Mouse (Mus musculus): ENCODE results near the gene Cckbr.

The Cckbr gene

DNA sequence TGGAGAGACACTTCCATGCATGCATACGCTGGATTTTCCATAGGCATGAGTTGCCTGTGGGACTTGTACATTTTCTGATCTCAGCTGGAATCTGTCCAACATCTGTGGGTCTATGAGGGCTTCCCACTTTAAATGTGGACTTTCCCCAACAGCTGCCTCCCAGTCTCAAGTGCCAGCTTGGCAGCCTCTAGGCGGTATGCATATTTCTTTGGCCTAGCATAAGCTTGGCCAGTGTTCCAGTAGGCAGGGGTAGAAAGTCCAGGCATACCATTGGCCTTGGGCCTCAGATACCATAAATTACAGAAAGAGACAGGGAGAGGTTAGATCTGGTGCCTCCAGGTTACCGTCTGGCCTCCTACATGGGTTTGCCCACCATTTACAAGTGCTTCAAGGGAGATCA, 72.3 kb downstream of the Cckbr start:
- no peak for DNase-seq (ENCODE audit: low spot score)

DNA sequence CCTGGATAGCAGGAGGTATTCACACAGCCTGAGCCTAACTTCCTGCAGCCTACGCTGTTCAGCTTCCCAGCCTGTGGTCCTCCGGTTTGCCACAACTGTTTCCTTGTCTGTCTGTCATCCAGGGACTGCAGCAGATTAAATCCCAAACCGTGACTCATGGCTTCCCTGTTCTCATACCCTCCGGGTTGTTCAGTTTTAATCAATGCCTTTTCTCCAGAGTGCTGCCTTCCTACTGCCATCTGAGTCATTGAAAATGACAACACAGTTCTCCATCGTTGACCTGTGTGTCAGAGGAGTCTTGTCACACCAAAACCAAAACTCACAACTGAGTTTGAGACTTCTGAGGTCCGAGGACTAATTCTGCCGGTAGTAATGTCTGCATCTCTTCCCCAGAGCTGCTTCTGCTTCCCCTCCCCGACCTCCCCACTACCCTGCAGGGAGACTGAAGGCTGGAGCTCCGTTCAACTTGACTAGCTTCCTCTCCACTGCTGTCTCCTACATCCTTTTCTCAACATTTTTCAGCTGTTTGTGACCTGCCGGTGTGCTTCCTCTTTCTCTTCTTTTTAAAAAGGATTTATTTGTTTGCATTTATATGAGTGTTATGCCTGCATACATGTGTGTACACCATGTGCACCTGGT, 73.4 kb downstream of the Cckbr start:
- no peak for DNase-seq (ENCODE audit: low spot score)

DNA sequence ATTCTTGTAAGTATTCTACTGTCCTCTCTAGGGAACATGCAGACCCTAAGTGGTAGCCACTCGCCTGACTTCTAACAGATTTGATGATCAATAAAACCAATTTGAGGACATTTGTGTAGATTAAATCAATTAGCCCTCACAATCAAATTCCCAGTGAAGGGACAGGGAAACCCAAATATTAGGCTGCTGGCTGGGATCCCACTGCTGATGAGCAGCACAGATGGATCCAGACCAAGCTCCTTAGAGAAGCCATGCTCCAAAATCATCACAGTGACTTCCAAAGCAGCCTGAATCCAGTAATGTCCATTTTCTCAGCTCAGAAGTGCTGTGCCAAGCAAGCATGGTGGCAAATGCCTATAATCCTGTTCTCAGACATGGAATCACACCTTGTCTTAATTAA, 74.1 kb downstream of the Cckbr start:
- DNase-seq (ENCODE audit: low spot score): no peak

DNA sequence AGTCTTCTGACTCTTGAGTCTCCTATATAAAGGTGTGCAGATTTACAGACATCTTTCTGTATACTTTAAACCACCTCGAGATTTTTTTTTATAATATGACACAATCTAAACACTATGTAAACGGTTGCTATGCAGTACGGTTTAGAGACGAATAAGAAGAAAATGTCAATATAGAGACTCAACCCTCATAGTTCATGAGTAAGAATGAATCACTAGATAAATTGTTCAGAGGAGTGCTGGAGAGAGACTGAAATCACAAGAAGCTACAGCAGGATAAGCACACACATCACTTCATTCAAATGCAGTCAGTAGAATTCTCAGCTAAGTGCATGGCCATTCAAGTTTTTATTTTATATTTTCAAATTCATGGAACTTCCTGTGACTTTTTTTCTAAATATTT, 76.5 kb downstream of the Cckbr start:
- no peak for DNase-seq (ENCODE audit: low spot score)

DNA sequence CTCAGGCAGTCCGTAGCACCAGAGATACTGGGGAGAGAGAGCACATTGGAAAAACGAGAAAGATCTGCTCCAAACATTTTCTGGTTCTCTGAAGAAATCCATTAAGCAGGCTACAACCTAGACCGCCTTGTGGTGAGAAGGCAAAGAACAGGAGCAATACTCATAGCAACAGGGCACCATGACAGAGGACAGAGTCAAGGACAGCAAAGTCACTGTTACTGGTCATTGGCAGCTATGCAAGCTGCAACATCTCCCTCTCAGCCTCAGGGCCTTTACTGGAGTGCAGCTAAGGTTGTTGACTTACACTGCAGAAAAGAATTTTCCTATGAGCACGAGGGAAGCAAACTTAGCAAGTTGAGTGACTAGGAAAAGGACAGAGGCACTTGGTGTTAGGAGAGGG, 81.7 kb downstream of the Cckbr start:
- no peak for DNase-seq (ENCODE audit: low spot score)

DNA sequence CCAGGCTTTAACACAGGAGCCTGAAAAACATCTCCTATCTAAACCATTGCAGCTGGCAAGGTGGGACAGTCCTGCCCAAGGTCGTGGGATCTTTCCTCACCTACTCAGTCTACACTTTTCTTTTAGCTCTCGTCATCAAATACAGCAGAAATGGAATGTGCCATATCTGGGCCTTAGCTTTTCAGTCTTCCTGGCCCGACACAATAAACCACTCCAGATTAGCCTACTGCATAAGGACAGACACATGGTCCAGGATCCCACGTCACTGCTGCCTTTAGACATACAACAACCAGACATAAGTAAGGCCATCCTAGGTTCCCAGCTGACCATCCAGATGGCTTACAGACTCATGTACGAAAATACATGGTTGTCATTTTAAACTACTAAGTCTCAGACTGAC, 84.6 kb downstream of the Cckbr start:
- DNase-seq (ENCODE audit: low spot score): no peak

DNA sequence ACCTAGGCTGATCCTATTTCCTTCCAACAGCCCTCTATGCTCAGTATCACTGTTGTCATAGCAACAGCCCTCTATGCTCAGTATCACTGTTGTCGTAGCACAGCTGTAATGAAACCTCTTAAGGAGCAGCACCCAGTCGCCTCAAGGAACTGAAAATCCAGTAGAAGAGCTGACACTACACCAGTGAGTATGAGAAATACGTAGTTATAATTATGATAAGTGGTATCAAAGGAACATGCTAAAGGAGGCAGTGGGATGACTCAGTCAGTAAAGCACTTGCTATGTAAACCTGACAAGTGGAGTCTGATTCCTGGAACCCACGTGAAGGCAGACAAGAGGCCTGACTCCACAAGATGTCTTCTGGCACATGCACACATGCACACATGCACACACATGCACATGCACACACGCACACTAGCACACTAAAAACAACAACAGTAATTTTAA, 88.3 kb downstream of the Cckbr start:
- DNase-seq (ENCODE audit: low spot score): peak; percentile 15

DNA sequence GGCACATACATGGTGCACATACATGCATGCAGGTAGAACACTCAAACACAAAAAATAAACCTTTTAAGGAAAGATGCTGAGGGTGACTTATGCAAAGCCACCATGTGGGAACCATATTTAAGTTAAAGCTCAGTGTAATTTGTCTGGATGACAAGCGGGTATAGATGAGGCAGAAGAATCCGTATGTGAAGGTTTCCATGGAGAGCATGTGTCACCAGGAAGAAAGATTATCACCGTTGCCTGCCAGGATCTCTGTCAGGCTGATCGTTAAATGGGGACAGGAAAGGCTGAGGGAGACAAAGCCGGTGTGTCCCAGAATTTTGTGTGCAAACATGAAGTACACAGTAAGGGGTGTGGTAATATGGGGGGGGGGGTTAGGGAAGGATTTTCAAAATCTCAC, 89.0 kb downstream of the Cckbr start:
- no peak for DNase-seq (ENCODE audit: low spot score)

DNA sequence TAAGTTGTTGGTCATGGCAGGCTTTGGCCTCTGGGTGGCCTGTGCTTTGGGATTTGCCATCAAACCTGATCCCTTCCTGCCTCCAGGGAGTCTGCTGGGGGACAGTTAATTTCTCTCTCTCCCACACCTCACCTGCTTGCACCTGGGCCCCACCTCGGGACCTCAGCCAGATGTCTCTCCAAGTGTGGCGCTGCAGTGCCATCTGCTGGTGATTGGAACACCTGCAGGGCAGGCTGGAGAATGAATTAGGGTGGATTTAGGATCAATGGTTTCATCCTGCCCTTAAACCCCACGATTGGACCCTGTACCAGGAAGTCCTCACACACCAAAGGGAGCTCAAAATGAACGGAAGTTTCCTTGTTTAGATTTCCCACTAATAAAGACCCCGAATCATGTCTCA, 89.6 kb downstream of the Cckbr start:
- DNase-seq (ENCODE audit: low spot score): peak; percentile 76

DNA sequence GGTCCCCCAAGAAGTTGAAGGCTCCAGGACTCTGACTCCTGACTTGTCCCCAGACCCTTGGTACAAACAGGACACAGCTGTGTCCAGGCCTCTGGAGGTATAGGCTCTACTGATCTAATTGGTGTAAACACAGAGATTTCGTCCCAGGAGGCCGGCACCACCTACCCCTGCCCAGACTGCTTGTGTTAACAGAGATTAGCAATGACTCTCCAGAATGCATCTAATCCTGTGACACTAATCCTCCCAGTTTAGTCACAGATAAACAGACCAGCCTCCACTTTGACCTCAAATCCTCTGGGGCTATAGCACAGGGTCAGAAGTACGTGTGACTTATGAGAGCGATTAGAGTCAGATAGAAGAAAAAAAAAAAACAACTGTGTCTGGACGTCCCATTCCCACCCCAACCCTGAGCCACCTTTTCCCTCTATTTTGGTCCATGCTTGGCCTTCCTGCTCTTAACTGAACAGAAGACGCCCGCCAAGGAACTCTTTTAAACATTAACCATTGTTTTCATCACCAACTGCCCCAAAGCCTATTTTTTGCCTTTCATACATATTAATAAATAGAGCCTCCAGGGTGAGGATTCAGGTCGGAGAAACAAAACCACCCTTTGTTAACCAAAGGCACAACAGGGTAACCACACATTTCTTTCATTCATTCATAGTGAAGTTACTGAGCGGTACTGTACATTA, 91.3 kb downstream of the Cckbr start:
- DNase-seq (ENCODE audit: low spot score): peak; percentile 45

DNA sequence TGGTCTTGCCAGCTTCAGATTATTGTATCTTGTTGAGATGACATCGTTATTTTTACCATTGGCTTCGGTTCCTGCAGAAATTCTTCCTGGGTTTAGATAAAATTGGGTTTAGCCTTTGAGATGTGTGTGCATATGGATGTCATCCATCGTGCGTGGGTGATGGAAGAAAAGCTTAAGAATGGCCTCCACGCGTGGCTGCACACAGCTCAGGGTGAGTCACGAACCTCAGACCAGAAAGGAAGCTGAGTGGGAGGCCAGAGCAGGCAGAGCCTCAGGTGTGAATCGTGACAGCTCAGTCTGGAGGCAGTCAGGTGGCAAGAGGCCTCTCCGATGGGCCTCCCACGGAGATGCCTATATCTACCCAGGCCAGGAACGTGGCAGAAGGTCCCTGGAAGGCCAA, 93.8 kb downstream of the Cckbr start:
- DNase-seq (ENCODE audit: low spot score): no peak

DNA sequence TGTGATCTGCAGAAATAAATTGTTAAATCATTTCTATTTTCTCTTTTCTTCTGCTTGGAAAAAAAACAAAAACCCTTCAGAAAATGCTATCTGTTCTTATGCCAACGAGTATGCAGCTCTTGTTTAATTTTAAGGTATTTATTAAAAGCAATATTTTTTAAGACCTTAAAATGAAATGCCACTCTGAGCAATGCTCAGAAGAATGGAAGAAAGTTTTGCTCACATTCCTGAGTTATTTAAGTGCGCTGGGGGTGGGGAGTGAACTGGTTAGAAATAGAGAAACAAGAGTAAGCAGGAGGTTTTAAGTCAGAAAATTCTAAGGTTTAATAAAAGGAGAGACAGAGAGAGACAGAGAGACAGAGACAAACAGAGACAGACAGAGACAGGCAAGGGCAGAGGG, 94.2 kb downstream of the Cckbr start:
- no peak for DNase-seq (ENCODE audit: low spot score)

DNA sequence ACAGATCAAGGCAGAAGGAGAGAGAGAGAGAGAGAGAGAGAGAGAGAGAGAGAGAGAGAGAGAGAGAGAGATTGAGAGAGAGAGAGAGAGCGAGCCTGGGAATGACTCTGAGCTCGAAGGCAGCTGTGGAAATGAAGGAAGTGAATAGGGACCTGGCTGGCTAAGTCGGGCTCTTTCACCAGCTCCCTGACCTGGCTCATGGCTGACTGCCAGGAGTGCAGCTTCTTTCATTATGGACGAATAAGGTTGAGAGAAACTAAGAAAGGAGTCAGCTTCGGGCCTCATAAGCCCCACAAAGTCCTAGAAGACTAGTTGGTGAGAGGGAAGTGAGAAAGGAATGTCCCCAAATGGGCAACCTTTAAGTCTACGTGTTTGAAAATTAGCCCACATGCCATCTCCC, 94.7 kb downstream of the Cckbr start:
- DNase-seq (ENCODE audit: low spot score): no peak
